Mouse (Mus musculus): Measurements from ENCODE around the gene Uri1. TPM values are rescaled to one million over a fixed set of nuclear protein-coding genes. Genes with fewer than 3 reads are reported as not detected.

Gene Uri1
- total RNA-seq, 2 experiments from 2014 or later: 38.2 to 42.4 TPM

- no peak for DNase-seq (ENCODE audit: extremely low spot score in 1 of 2, low spot score in 1 of 2)
These were observed 91.7 kb downstream of the Uri1 start for GRCm38 (mm10) chr7:37931631-37932030.

GRCm38 (mm10) chr7:37929738-37930137 is 93.6 kb downstream of the Uri1 start:
- peak in 1 of 2 experiments; percentile 49 for DNase-seq (ENCODE audit: extremely low spot score in 1 of 2, low spot score in 1 of 2)

- no peak for DNase-seq (ENCODE audit: extremely low spot score in 1 of 2, low spot score in 1 of 2)
These were observed 100.4 kb downstream of the Uri1 start for GRCm38 (mm10) chr7:37922999-37923398.

GRCm38 (mm10) chr7:37921681-37922430 is 101.5 kb downstream of the Uri1 start:
- no peak for DNase-seq (ENCODE audit: extremely low spot score in 1 of 2, low spot score in 1 of 2)

GRCm38 (mm10) chr7:37918926-37919325 is 104.4 kb downstream of the Uri1 start:
- no peak for DNase-seq (ENCODE audit: extremely low spot score in 1 of 2, low spot score in 1 of 2)

DNA sequence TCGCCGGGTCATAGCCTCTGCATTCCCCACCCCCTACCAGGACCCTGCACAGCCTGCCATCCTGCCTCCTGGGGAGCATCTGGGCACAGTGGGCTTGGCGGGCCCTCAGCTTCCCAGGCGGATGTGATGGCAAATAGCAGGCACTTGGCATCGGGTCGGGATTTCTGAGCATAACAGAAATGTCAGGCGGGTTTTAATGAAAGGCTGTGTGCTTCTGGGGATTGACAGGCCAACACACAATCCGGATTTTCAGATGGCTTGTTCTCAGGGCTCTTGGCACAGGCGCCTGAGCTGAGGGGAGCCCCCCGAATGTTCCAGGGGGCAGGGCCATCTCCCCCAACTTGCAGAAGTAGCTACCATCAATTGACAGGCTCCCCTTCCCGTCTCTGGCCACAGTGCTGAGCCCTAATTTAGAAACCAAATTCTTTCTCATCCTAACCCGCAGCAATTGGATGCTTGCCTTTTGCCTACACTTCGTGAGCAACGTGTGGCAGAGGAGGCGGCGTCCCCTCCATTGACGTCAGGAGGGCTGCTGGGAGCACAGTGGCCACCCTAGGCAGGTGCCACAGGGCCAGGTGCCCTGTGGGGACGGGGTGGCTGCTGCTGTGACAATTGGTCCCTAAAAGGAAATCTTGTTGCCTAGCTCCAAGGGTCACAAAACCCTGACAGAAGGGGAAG is 106.5 kb downstream of the Uri1 start:
- no peak for DNase-seq (ENCODE audit: extremely low spot score in 1 of 2, low spot score in 1 of 2)

DNA sequence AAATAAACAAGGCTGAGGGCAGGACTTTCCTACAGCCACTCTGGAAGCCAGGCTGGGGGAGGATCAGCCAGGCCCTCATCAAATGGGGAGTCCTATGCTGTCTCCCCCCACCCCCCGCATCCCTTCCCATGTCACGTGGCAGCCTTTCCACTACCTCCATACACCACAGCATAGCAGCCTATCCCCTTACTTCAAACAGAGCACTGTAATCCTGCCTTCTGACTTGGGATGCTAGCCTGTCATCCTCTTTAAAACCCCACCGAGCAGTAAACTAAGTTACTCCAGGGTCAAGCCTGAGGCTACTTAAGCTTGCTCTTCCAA is 111.6 kb downstream of the Uri1 start:
- DNase-seq (ENCODE audit: extremely low spot score in 1 of 2, low spot score in 1 of 2): no peak

DNA sequence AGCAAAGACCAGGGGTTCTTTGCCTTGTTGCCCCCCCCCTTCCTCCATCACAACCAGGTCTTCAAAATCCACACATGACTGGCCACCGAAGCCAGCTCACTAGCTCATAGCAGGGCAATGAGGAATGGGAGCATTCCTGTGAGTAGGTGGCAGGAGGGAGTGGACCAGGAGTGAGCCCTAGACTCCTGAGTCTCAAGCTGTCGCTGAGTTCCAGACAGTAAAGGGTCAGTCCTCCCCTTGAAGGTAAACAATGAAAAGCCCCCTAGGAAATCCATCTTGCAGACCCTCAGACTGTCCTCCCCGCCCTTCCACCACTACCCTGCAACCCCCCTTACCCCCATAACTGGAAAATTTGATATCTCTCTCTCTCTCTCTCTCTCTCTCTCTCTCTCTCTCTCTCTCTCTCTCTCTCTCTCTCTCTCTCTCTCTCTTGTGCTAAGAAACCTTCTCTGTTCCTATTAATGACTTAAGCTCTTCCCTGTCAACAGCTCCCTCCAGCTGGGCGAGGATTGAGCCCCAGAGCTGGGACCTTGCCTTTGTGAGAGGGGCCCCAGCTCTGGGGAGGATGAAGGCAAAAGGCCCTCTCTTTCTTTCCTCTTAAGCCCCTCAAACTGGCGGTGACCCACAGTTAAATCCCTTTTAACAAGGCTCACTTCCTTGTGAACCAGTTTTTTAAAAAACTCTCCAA is 112.1 kb downstream of the Uri1 start:
- no peak for DNase-seq (ENCODE audit: extremely low spot score in 1 of 2, low spot score in 1 of 2)

DNA sequence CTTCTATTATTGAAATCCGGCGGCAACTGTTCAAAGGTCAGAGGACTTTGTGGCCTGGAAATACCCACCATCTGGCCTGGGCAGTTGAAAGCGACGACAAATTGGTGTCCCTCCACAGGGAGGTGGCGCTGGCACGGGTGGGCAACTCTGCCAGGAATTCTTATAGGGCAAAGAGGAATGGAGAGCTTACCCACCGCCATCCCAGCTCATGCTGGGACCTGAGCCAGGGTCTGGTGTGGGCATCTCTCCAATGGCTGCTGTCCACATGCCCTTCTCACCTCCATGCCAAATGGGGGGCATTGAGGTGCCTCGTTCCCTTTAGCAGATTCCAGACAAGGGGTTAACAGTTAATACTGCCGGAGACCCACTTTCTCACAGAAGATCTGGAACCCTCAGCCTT is 113.2 kb downstream of the Uri1 start:
- no peak for DNase-seq (ENCODE audit: extremely low spot score in 1 of 2, low spot score in 1 of 2)

Other genes with a start within 250 kb of the Uri1 start
- 10 to 100 TPM; 40.5 to 48.3 TPM for gene Zfp536, start 249.9 kb downstream of the Uri1 start, total RNA-seq (2021)
- gene Ccne1, start 84.0 kb upstream of the Uri1 start, total RNA-seq (2021): 10 to 100 TPM; 13.1 to 13.4 TPM
- gene 1600014C10Rik, start 159.7 kb upstream of the Uri1 start, total RNA-seq (2021): 10 to 100 TPM; 22.8 to 28.3 TPM
- 1 to 10 TPM; 1.5 to 3.1 TPM for gene Plekhf1, start 204.5 kb upstream of the Uri1 start, total RNA-seq (2021)
- 10 to 100 TPM; 23.4 to 23.8 TPM for gene Pop4, start 247.9 kb upstream of the Uri1 start, total RNA-seq (2021)

All from layer of hippocampus, postnatal 25 days (tissue).